Mouse (Mus musculus): Measurements from ENCODE around the gene Agpat1.

- no peak for TF ChIP-seq POLR2A (IDR thresholded peaks at IDR 0.05; ENCODE audit: control insufficient read depth, extremely low read depth, insufficient read depth, low read length, poor library complexity)
- peak; percentile 83; the same call in 1 of the 2 replicates for TF ChIP-seq CTCF (IDR thresholded peaks at IDR 0.05; ENCODE audit: borderline replicate concordance, control insufficient read depth, extremely low read depth, insufficient read depth, low read length, poor library complexity)
These were observed 32.2 kb upstream of the Agpat1 start for GRCm38 (mm10) chr17:34571875-34572274.
